Mouse (Mus musculus): Measurements from ENCODE around the gene Olfr1097.

Olfr1097 gene

GRCm38 (mm10) chr2:86892116-86892515, at the start of gene Olfr1097:
Gene Olfr1097, minus strand, starts transcription at chr2:86892216.
- no peak for DNase-seq (ENCODE audit: low spot score)

GRCm38 (mm10) chr2:86926557-86926956, 34.5 kb upstream of the Olfr1097 start:
- no peak for DNase-seq (ENCODE audit: low spot score)

GRCm38 (mm10) chr2:86924445-86924844, 32.4 kb upstream of the Olfr1097 start, which contains the start of gene Olfr1098:
Gene Olfr1098, minus strand, starts transcription at chr2:86924545.
- DNase-seq (ENCODE audit: low spot score): no peak

GRCm38 (mm10) chr2:86905647-86906046, 13.6 kb upstream of the Olfr1097 start:
- DNase-seq (ENCODE audit: low spot score): no peak

- DNase-seq (ENCODE audit: low spot score): no peak
Measured at GRCm38 (mm10) chr2:86874702-86875101, 17.3 kb downstream of the Olfr1097 start, which contains the start of gene Gm13723. Gene Gm13723, minus strand, starts transcription at chr2:86874802.

GRCm38 (mm10) chr2:86851596-86851995, 40.4 kb downstream of the Olfr1097 start, which contains the start of gene Olfr1095:
Gene Olfr1095, minus strand, starts transcription at chr2:86851696.
- DNase-seq (ENCODE audit: low spot score): no peak
